Mouse (Mus musculus) layer of hippocampus, adult 2 months (tissue): ENCODE measurements around the gene Atrnl1. TPM values are rescaled to one million over a fixed set of nuclear protein-coding genes. Genes with fewer than 3 reads are reported as not detected.
A peak's percentile ranks its signal among the peaks of the same experiment; 100 is the strongest.
"Not testable (repeated sequence)": the region's sequence is repeated elsewhere in the genome, so short reads cannot be mapped to it uniquely, and the experiment has no call there.

Source experiments
- DNase-seq, 2 experiments: peaks; one replicate each; pipeline ENCODE4 v3.0.0; 2022; ENCODE audit warnings: low spot score in 2 of 2
- H3K27ac ChIP-seq: fragments of 200-600 bp; 2 replicates; pipeline ENCODE4 v1.8.1; 2022
- H3K4me3 ChIP-seq: fragments of 200-600 bp; 2 replicates; pipeline ENCODE4 v1.8.1; 2022; ENCODE audit warnings: mild to moderate bottlenecking
- CTCF ChIP-seq: fragments of 200-600 bp; conservative IDR thresholded peaks from 2 replicates; pipeline ENCODE4 v1.8.1; 2022; ENCODE audit warnings: antibody characterized with exemption, mild to moderate bottlenecking, moderate library complexity
- total RNA-seq, 2 experiments: library from RNA; stranded (reverse); gene quantifications; 2 replicates each; pipeline ENCODE4 v1.2.3; 2021

The Atrnl1 gene
- total RNA-seq, 2 experiments from 2014 or later: 67.2 to 69.7 TPM

DNA sequence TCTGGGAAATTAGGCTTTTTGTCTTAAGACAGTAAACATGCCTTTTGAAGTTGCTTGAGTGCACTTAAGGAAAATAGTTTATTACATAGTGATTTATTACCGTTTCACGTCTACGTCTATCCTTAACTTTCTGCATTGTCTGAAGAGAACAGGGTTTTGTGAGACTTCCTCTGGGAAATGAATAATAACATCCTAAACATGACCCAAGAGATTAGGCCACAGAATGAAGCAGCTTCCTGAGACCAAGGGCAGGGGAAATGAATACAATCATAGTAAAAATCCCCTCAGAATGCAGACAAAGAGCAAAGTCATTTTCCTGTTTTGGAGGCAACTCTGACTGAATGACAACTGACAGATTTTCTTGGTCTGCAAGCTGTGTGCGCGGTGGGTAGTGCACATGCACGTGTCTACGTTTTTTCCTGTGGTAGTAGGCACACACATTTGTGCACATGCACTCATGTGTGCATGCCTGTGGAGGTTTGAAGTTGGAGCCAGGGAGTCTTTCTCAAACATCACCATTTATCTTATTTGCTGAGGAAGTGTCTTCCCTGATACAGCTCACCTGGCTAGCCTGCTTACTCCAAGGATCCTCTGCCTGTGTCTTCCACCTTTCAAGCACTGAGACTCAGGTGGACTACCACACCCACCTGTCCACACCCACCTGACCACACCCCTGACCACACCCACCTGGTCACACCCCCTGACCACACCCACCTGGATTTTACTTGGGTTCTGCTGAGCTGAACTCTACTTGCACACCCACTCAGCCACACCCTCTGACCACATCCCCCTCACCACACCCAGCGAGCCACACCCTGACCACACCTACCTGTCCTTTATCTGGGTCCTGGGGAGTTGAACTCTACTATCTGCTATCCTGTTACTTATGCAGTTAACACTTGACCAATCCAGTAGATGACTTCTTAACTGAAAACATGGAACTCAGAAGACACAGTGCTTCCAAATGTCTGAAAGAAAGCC lies 47.6 kb downstream of the Atrnl1 start:
- DNase-seq: no peak
- no peak overlapping the region for H3K4me3 ChIP-seq
- no peak for TF ChIP-seq CTCF
- no peak overlapping the region for H3K27ac ChIP-seq

DNA sequence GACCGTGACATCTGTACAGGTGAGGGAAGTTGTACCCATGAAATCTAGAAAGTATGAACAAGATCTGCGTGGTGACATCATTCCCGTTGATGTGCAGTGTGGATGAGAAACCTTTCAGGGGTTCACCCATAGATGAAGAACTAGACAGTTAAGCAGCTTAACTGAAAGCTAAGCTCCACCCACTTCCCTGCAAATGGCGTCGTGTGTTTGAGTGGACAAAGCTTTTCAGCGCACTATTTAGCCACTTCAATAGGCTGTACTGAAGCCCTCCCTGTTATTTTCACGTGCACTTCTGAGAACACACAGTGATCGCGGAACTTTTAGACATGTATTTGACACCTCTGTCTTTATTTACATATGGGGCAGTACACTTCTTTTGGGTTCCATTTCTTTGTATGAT lies 56.2 kb downstream of the Atrnl1 start:
- no peak for DNase-seq
- no peak for TF ChIP-seq CTCF
- no peak overlapping the region for H3K27ac ChIP-seq
- H3K4me3 ChIP-seq: no peak overlapping the region

GRCm38 (mm10) chr19:57667946-57668345 lies 57.1 kb downstream of the Atrnl1 start:
- no peak for DNase-seq
- no peak overlapping the region for H3K27ac ChIP-seq
- TF ChIP-seq CTCF: no peak
- no peak overlapping the region for H3K4me3 ChIP-seq

DNA sequence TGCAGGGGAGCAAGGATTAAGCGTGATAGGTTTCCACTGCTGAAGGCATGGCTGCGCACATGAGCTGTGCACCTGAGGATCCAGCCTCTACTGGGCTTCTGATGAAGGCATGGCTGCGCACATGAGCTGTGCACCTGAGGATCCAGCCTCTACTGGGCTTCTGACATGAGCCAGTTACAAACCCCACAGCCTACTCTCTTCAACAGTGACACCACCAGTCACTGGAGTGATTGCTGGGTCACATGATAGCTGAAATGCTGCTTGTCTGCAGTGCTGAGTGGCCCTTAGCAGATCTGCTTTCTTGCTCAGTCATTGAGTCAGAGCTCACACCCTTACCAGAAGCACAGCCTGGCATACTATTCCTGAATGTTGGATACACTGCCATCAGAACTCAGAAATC lies 68.6 kb downstream of the Atrnl1 start:
- TF ChIP-seq CTCF: no peak
- Histone ChIP-seq H3K4me3 (no peak overlapping the region), H3K27ac (no peak overlapping the region)
- no peak for DNase-seq

DNA sequence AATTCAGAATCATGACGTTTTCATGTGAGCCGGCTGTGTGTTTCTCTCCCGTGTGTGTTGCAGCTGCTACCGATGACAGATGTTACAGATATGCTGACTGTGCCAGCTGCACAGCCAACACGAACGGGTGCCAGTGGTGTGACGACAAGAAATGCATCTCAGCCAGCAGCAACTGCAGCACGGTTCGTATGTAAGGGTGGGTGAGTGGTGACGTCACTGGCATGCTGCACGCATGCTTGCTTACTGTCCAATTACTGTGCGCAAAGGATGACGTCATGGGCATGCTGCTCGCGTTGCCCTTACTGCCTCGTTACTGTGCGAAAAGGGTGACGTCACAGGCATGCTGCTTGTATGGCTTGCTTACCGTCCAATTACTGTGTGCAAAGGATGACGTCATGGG lies 75.8 kb downstream of the Atrnl1 start:
- no peak for TF ChIP-seq CTCF
- DNase-seq: peak; percentile 21 to 30
- peak overlapping the region; percentile 12; the same call in 1 of the 2 replicates for H3K4me3 ChIP-seq
- H3K27ac ChIP-seq: no peak overlapping the region

DNA sequence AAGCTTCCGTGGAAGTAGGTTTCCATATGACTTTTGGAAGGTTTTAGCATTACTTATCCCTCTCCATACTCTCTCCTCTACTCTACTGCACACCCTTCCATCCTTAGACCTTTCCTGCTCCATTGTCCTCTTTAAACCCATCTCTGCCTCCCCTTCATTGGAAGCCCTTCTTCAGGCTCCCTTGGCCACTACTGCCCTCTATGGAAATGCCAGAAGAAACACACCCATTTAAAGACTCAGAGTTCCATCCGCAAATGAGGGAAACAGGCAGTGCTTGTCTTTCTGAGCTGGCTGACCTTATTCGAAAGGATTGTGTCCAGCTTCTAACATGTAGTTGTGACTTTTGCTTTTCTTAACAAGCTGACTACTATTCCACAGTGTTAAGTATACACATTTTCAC lies 81.7 kb downstream of the Atrnl1 start:
- no peak overlapping the region for H3K27ac ChIP-seq
- DNase-seq: no peak
- TF ChIP-seq CTCF: peak; percentile 61
- H3K4me3 ChIP-seq: no peak overlapping the region

DNA sequence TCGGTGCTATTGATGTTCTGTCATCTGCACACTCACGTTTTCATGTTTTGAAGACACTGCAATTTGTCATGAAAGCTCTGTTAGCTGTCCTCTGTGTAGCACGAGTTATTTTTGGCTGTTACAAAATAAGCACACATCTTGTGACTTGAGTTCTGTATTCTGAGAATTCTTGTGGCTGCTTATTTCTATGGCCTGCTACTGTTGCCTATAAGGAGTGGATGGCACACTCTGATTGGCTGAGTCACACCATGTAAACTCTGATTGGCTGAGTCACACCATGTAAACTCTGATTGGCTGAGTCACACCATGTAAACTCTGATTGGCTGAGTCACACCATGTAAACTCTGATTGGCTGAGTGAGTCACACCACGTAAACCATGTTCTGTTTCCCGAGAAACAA lies 85.9 kb downstream of the Atrnl1 start:
- not testable (repeated sequence) for DNase-seq, H3K27ac ChIP-seq

GRCm38 (mm10) chr19:57713138-57713537 lies 102.3 kb downstream of the Atrnl1 start:
- DNase-seq: peak in 1 of 2 experiments; percentile 3
- no peak for TF ChIP-seq CTCF
- peak overlapping the region; percentile 68 for H3K27ac ChIP-seq
- no peak overlapping the region for H3K4me3 ChIP-seq

More for the DNA sequence above, 85.9 kb downstream of the Atrnl1 start:
- H3K4me3 ChIP-seq: not testable (repeated sequence)

DNA sequence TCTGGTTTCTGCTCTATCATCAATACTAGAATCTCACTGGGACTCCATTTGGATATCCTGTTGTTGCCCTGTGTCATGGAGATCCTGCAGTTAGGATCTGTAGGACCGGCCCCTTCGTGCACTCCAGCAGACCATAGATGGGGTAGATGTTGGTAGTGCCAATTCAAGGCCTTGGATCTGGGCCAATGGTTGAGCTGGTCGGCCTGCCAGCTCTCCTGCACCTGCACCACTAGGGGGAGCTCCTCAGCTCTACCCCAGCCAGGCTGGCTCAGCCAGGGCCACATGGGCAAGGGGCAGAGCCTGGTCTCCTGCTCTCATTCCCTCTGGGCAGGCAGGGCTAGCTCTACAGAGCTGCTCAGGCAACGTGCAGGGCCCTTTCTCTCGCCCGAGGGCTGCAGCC lies 114.1 kb downstream of the Atrnl1 start:
- H3K4me3 ChIP-seq: no peak overlapping the region
- TF ChIP-seq CTCF: peak; percentile 79
- H3K27ac ChIP-seq: no peak overlapping the region
- DNase-seq: no peak

DNA sequence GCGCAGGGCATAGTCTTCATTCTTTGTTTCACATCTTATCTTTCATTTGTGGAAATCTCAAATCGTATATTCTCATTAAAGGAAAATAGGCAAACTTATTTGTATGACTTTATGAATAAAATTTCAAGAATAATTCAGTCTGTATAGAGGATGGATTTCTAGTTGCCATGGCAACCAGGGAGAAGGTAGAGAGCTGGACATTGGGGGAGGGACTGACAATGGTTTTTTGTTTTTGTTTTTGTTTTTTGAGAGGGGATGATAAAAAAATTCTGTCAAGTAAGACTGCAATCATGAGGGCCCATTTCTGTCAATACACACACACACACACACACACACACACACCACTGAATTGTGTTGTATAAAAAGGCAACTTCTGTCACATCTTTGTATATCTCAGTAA lies 114.5 kb downstream of the Atrnl1 start:
- no peak overlapping the region for H3K4me3 ChIP-seq
- TF ChIP-seq CTCF: no peak
- no peak overlapping the region for H3K27ac ChIP-seq
- no peak for DNase-seq

- no peak for TF ChIP-seq CTCF
- Histone ChIP-seq H3K27ac (no peak overlapping the region), H3K4me3 (no peak overlapping the region)
- DNase-seq: no peak
Observed at GRCm38 (mm10) chr19:57727009-57727408, 116.2 kb downstream of the Atrnl1 start.

- no peak for DNase-seq
- Histone ChIP-seq H3K4me3 (no peak overlapping the region), H3K27ac (no peak overlapping the region)
- no peak for TF ChIP-seq CTCF
Observed at GRCm38 (mm10) chr19:57737475-57737874, 126.6 kb downstream of the Atrnl1 start.

DNA sequence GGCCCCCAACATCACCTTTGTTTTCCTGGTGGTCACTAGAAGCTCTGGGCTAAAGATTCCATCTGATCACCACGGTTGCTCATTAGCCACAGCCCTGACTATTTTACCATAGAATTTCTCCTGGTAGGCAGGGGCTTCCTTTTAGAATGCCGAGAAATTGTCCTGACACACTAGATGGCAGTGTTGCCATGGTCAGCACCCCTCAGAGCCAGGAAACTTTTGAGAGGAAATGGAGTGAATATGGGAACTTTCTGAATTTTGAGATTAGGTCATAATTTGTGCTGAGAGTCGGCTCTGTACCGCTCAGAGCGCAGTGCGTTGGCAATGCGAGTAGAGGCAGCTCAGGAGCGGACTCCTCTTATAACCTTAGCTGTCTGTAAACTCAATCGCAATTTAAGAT lies 134.7 kb downstream of the Atrnl1 start:
- Histone ChIP-seq H3K4me3 (no peak overlapping the region), H3K27ac (no peak overlapping the region)
- TF ChIP-seq CTCF: peak; percentile 85
- peak; percentile 49 to 50 for DNase-seq

GRCm38 (mm10) chr19:57746553-57746952 lies 135.7 kb downstream of the Atrnl1 start:
- no peak overlapping the region for H3K4me3 ChIP-seq
- no peak for DNase-seq
- no peak overlapping the region for H3K27ac ChIP-seq
- no peak for TF ChIP-seq CTCF
